ENCODE assay signal across 10 mouse cellular contexts in the genomic region with DNA sequence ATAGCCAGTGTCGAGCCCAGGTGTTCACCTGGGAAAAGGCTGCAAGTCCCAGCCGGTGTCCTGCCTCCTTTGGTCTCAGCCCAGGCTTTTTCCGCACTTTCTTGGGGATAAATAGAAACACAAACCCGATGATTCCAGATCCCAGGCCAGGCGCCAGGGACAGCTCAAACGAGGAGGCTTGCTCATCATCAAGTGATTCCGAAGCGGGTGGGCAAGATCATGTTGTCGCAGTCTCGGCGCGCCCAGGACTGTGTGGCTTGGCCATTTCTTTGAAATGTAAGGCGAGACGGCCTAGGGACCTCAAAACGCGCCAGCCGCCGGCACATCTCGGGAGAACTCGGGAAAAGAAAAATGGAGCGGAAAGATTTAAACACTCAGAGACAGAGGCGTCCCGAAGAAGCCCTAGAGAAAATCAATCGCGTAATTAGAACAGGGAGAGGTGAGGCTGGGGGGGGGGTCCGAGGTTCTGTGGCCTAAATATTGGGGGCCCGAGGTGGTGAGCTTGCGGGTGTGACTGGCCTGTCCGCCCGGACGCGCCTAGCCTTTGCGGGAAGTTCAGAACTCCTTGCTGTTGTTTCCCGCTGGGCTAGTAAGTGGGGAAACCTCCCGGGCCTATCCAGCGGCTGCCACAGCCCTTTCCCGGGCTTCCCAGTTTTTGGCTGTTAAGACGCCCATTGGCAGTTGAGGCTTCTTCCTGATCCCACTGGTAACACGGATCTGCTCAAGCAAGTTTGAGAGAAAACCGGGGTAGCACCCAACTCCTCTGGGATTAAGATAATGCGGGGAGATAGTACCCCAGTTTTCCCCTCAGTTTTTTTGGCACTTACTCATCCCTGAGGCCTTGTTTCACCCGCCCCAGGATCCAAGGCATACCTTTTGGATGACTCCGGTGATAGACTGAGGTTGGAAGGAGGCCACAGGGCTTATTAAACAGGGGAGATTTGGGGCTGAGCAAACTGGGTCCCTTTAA. TPM values are rescaled to one million over a fixed set of nuclear protein-coding genes. Genes with fewer than 3 reads are reported as not detected.
DNase-seq lines count a peak whose midpoint lies in the region; ATAC-seq and TF ChIP-seq lines count a peak whose summit lies in the region.
"Had no signal": no experiment of that assay in that cellular context is flagged by ENCODE, and none has a peak within 500 bp of the region (broad histone marks: within the 10 kb centered on the region; RNA-seq: fewer than 3 reads in every experiment).

No protein-coding gene starts in this region.

- WGBS in limb, embryonic 14.5 days, result 4% methylated on average over 43 of the region's 43 CpGs

- peaks cover 18% of the 10 kb centered on the region for H3K27me3 ChIP-seq in ES-Bruce4 (ENCODE audit: control insufficient read depth, insufficient read depth, low read length, poor library complexity, severe bottlenecking)
- peaks cover 98% of the 10 kb centered on the region for H3K27me3 ChIP-seq in limb, embryonic 14.5 days (ENCODE audit: control insufficient read depth, insufficient read depth, low read length)

- no peak for TF ChIP-seq EP300 in ES-Bruce4 (IDR thresholded peaks at IDR 0.05; ENCODE audit: insufficient read depth, low read depth, low read length)

- no peaks in the 10 kb centered on the region for H3K9me3 ChIP-seq in ES-Bruce4 (replicated peaks; ENCODE audit: control insufficient read depth, insufficient read depth, low read length, poor library complexity, severe bottlenecking)
- no peaks in the 10 kb centered on the region for H3K9me3 ChIP-seq in limb, embryonic 14.5 days (ENCODE audit: control insufficient read depth, low read length)

- TF ChIP-seq CTCF in ES-Bruce4 (IDR thresholded peaks at IDR 0.05; ENCODE audit: low read depth, low read length), result no peak

- intact Hi-C loops in gastrocnemius, postnatal 36 days (cut with DNase I), result no loop called here

- no peak for ATAC-seq in limb, embryonic 14.5 days (ENCODE audit: low FRiP score, low read depth)
- ATAC-seq in megakaryocyte, adult 5-6 weeks (ENCODE audit: poor library complexity, severe bottlenecking), result no peak

- no peak for TF ChIP-seq POLR2A in ES-Bruce4 (IDR thresholded peaks at IDR 0.05; ENCODE audit: insufficient read depth, low read length)
- TF ChIP-seq POLR2A in limb, embryonic 14.5 days (IDR thresholded peaks at IDR 0.05; ENCODE audit: borderline replicate concordance, extremely low read depth, insufficient read depth, insufficient read length), result no peak

- 0 out of 2 replicates have a peak overlapping the region, but pooled peaks have one; percentile 19 for H3K9ac ChIP-seq in ES-Bruce4 (ENCODE audit: low read depth, poor library complexity, severe bottlenecking)
- no peak overlapping the region for H3K9ac ChIP-seq in limb, embryonic 14.5 days (ENCODE audit: low read depth, low read length, severe bottlenecking)

- 0 out of 2 replicates have a peak overlapping the region, but pooled peaks have one; percentile 2 for H3K4me2 ChIP-seq in limb, embryonic 14.5 days (replicated peaks; ENCODE audit: low read depth, low read length, severe bottlenecking)

- DNase-seq in adrenal gland, postnatal 10 days, result peak; percentile 42
- no peak for DNase-seq in adrenal gland, adult 8-10 months
- DNase-seq in gastrocnemius, postnatal 36 days, result peak; percentile 51 to 64
- no peak for DNase-seq in limb, embryonic 14.5 days (ENCODE audit: low spot score)
- DNase-seq in layer of hippocampus, adult 18-20 months (ENCODE audit: low spot score in 2 of 2), result no peak
- DNase-seq in thymus, postnatal 36 days, result no peak
- DNase-seq: cerebellum, adult 18-20 months had no signal

- H3K27ac ChIP-seq in ES-Bruce4 (ENCODE audit: insufficient read depth, low read length), result no peak overlapping the region
- H3K27ac ChIP-seq in limb, embryonic 14.5 days (replicated peaks; ENCODE audit: low read depth, low read length), result no peak overlapping the region

- no peaks in the 10 kb centered on the region for H3K36me3 ChIP-seq in ES-Bruce4 (ENCODE audit: control insufficient read depth, insufficient read depth, low read length, poor library complexity, severe bottlenecking)
- H3K36me3 ChIP-seq in limb, embryonic 14.5 days (ENCODE audit: control insufficient read depth, insufficient read depth, low read length), result no peaks in the 10 kb centered on the region

- H3K4me1 ChIP-seq in ES-Bruce4 (ENCODE audit: control insufficient read depth, insufficient read depth, low read length), result no peaks in the 10 kb centered on the region
- no peaks in the 10 kb centered on the region for H3K4me1 ChIP-seq in limb, embryonic 14.5 days (ENCODE audit: control insufficient read depth, insufficient read depth, low read length)

- H3K4me3 ChIP-seq in ES-Bruce4 (ENCODE audit: low read depth, low read length), result peak overlapping the region; percentile 7; the same call in 1 of the 2 replicates
- peak overlapping the region; percentile 13 for H3K4me3 ChIP-seq in limb, embryonic 14.5 days (replicated peaks; ENCODE audit: low read length)

RNA-seq across cellular contexts. Expression of a gene that starts 8.8 kb away (rescaled TPM):
- 1 to 10 TPM; 6.1 to 9.2 TPM for total RNA-seq in adrenal gland, postnatal 10 days (2021)
- 10 to 100 TPM in 2 of 4 experiments, 1 to 10 TPM in 2; 5.0 to 17.9 (median 10.8) TPM for total RNA-seq in adrenal gland, adult 8-10 months (2022)
- 0.56 and 0.99 TPM in 2 replicates for polyA plus RNA-seq in ES-Bruce4 (2011; ENCODE audit: insufficient read depth, insufficient read length, low read depth, missing spikeins)
- 1 to 10 TPM; 4.1 to 4.2 TPM for total RNA-seq in gastrocnemius, postnatal 36 days (2021)
- polyA plus RNA-seq in limb, embryonic 14.5 days (2012; rRNA removed), result 5.9 and 7.5 TPM in 2 replicates
- 1.9 and 3.5 TPM in 2 replicates for polyA plus RNA-seq in limb, embryonic 14.5 days (2014; fragmentation: Nextera tagmentation; extraction: Ambion mirVana)
- total RNA-seq in layer of hippocampus, adult 18-20 months (2021), result not detected
- total RNA-seq in megakaryocyte, adult 5-6 weeks (2015), result not detected in 2 replicates
- not detected in 2 replicates for total RNA-seq in megakaryocyte, adult 5-6 weeks (2017)
- total RNA-seq: heart, adult 8-10 months had no signal

RNA-seq across cellular contexts. Expression of a gene that starts 29.5 kb away (rescaled TPM):
- 10 to 100 TPM; 25.1 to 35.7 TPM for total RNA-seq in adrenal gland, postnatal 10 days (2021)
- total RNA-seq in adrenal gland, adult 8-10 months (2022), result 10 to 100 TPM; 52.9 to 79.0 (median 59.6) TPM
- polyA plus RNA-seq in ES-Bruce4 (2011; ENCODE audit: insufficient read depth, insufficient read length, low read depth, missing spikeins), result 1.3 TPM in 1 of 2 replicates, not detected in the other
- 1 to 10 TPM; 6.8 to 7.0 TPM for total RNA-seq in gastrocnemius, postnatal 36 days (2021)
- 8.0 and 10.4 TPM in 2 replicates for polyA plus RNA-seq in limb, embryonic 14.5 days (2012; rRNA removed)
- 2.4 and 2.5 TPM in 2 replicates for polyA plus RNA-seq in limb, embryonic 14.5 days (2014; fragmentation: Nextera tagmentation; extraction: Ambion mirVana)
- total RNA-seq in layer of hippocampus, adult 18-20 months (2021), result not detected
- not detected in 2 replicates for total RNA-seq in megakaryocyte, adult 5-6 weeks (2015)
- not detected in 2 replicates for total RNA-seq in megakaryocyte, adult 5-6 weeks (2017)

RNA-seq across cellular contexts. Expression of a gene that starts 37.1 kb away (rescaled TPM):
- total RNA-seq in adrenal gland, postnatal 10 days (2021), result 10 to 100 TPM; 17.0 to 21.0 TPM
- total RNA-seq in adrenal gland, adult 8-10 months (2022), result 10 to 100 TPM; 30.1 to 35.8 (median 32.2) TPM
- polyA plus RNA-seq in ES-Bruce4 (2011; ENCODE audit: insufficient read depth, insufficient read length, low read depth, missing spikeins), result 0.40 and 0.45 TPM in 2 replicates
- total RNA-seq in gastrocnemius, postnatal 36 days (2021), result 1 to 10 TPM; 1.5 to 2.0 TPM
- 3.5 and 3.9 TPM in 2 replicates for polyA plus RNA-seq in limb, embryonic 14.5 days (2012; rRNA removed)
- polyA plus RNA-seq in limb, embryonic 14.5 days (2014; fragmentation: Nextera tagmentation; extraction: Ambion mirVana), result 1.9 TPM in 2 replicates
- not detected for total RNA-seq in layer of hippocampus, adult 18-20 months (2021)
- total RNA-seq in megakaryocyte, adult 5-6 weeks (2015), result not detected in 2 replicates
- total RNA-seq in megakaryocyte, adult 5-6 weeks (2017), result not detected in 2 replicates
- total RNA-seq: heart, adult 8-10 months had no signal

RNA-seq across cellular contexts. Expression of a gene that starts 51.3 kb away (rescaled TPM):
- 1 to 10 TPM; 2.4 to 3.2 TPM for total RNA-seq in adrenal gland, postnatal 10 days (2021)
- total RNA-seq in adrenal gland, adult 8-10 months (2022), result under 1 TPM; 0.52 to 0.99 (median 0.83) TPM
- not detected in 2 replicates for polyA plus RNA-seq in ES-Bruce4 (2011; ENCODE audit: insufficient read depth, insufficient read length, low read depth, missing spikeins)
- 1 to 10 TPM; 5.0 to 5.5 TPM for total RNA-seq in gastrocnemius, postnatal 36 days (2021)
- 2.1 TPM in 2 replicates for polyA plus RNA-seq in limb, embryonic 14.5 days (2012; rRNA removed)
- polyA plus RNA-seq in limb, embryonic 14.5 days (2014; fragmentation: Nextera tagmentation; extraction: Ambion mirVana), result 1.1 and 1.3 TPM in 2 replicates
- total RNA-seq in layer of hippocampus, adult 18-20 months (2021), result not detected
- not detected in 2 replicates for total RNA-seq in megakaryocyte, adult 5-6 weeks (2015)
- not detected in 2 replicates for total RNA-seq in megakaryocyte, adult 5-6 weeks (2017)
- total RNA-seq: heart, adult 8-10 months had no signal

Comparison
In these comparisons a context has a peak if more than half of its experiments do, and no peak if none do; other contexts are left out.
1. DNase-seq: peak in adrenal gland, postnatal 10 days (single experiment) and gastrocnemius, postnatal 36 days (2 of 2); none in adrenal gland, adult 8-10 months (single experiment), limb, embryonic 14.5 days (single experiment), layer of hippocampus, adult 18-20 months (0 of 2) and thymus, postnatal 36 days (0 of 2).
2. RNA of a gene that starts 8.8 kb away (total RNA-seq): 5.0 to 17.9 TPM in adrenal gland, adult 8-10 months, 6.1 to 9.2 TPM in adrenal gland, postnatal 10 days and 4.1 to 4.2 TPM in gastrocnemius, postnatal 36 days; not detected in layer of hippocampus, adult 18-20 months and not detected in megakaryocyte, adult 5-6 weeks; every median in the first group is over 4 times any median in the second.
3. RNA of a gene that starts 29.5 kb away (total RNA-seq): 52.9 to 79.0 TPM in adrenal gland, adult 8-10 months, 25.1 to 35.7 TPM in adrenal gland, postnatal 10 days and 6.8 to 7.0 TPM in gastrocnemius, postnatal 36 days; not detected in layer of hippocampus, adult 18-20 months and not detected in megakaryocyte, adult 5-6 weeks; every median in the first group is over 4 times any median in the second.
4. RNA of a gene that starts 37.1 kb away (total RNA-seq): 30.1 to 35.8 TPM in adrenal gland, adult 8-10 months and 17.0 to 21.0 TPM in adrenal gland, postnatal 10 days; 1.5 to 2.0 TPM in gastrocnemius, postnatal 36 days, not detected in layer of hippocampus, adult 18-20 months and not detected in megakaryocyte, adult 5-6 weeks; every median in the first group is over 4 times any median in the second.